Mouse (Mus musculus) erythroblast, embryonic 14.5 days (primary cell): ENCODE data around the gene Gimap8. TPM values are rescaled to one million over a fixed set of nuclear protein-coding genes. Genes with fewer than 3 reads are reported as not detected.

ENCODE experiments used
- H3K27me3 ChIP-seq: 2 replicates; pipeline ENCODE4 v1.6.1; 2012; ENCODE audit warnings: inconsistent platforms; ENCODE audit not compliant: control insufficient read depth
- H3K36me3 ChIP-seq: 2 replicates; pipeline ENCODE4 v1.6.1; 2012; ENCODE audit warnings: mild to moderate bottlenecking, inconsistent platforms; ENCODE audit not compliant: control insufficient read depth
- H3K4me1 ChIP-seq: 2 replicates; pipeline ENCODE4 v1.6.1; 2012; ENCODE audit warnings: inconsistent platforms; ENCODE audit not compliant: control insufficient read depth
- H3K4me3 ChIP-seq: replicated peaks from 2 replicates; pipeline ENCODE3; 2012; ENCODE audit warnings: moderate library complexity, mild to moderate bottlenecking, inconsistent platforms
- H3K9me3 ChIP-seq: 2 replicates; pipeline ENCODE4 v1.6.1; 2012; ENCODE audit warnings: low read length, inconsistent platforms, mixed read lengths; ENCODE audit not compliant: control insufficient read depth
- GATA1 ChIP-seq: IDR thresholded peaks from 2 replicates; pipeline ENCODE4 v1.6.1; 2012; ENCODE audit warnings: low read length, inconsistent platforms, mixed read lengths
- TAL1 ChIP-seq: IDR thresholded peaks from 3 replicates; pipeline ENCODE4 v1.6.1; 2012; ENCODE audit warnings: low read length, inconsistent platforms, mixed read lengths
- polyA plus RNA-seq: library from polyadenylated mRNA; stranded (reverse); fragments of >175 nt; gene quantifications from 2 replicates; pipeline ENCODE4 v1.2.3, GENCODE M21; 2012

Gimap8 gene
- polyA plus RNA-seq, 1 experiment = not detected

- TF ChIP-seq TAL1 = no peak
- no peak for TF ChIP-seq GATA1
- Histone ChIP-seq H3K27me3 (no peaks in the 10 kb centered on the region), H3K4me1 (no peaks in the 10 kb centered on the region), H3K36me3 (no peaks in the 10 kb centered on the region), H3K4me3 (no peak overlapping the region), H3K9me3 (no peaks in the 10 kb centered on the region)
Measured at GRCm38 (mm10) chr6:48647611-48648010, 577 bp downstream of the Gimap8 start.

- Histone ChIP-seq H3K9me3 (no peaks in the 10 kb centered on the region), H3K4me3 (no peak overlapping the region), H3K4me1 (no peaks in the 10 kb centered on the region), H3K36me3 (no peaks in the 10 kb centered on the region), H3K27me3 (no peaks in the 10 kb centered on the region)
- TF ChIP-seq TAL1 (no peak), GATA1 (no peak)
Measured at GRCm38 (mm10) chr6:48648779-48649178, 1.7 kb downstream of the Gimap8 start.

- no peaks in the 10 kb centered on the region for H3K36me3 ChIP-seq
- H3K9me3 ChIP-seq = no peaks in the 10 kb centered on the region
- no peak overlapping the region for H3K4me3 ChIP-seq
- H3K27me3 ChIP-seq = no peaks in the 10 kb centered on the region
- no peaks in the 10 kb centered on the region for H3K4me1 ChIP-seq
- TF ChIP-seq GATA1 (no peak), TAL1 (no peak)
Measured at GRCm38 (mm10) chr6:48650041-48650440, 3.0 kb downstream of the Gimap8 start.

- TF ChIP-seq TAL1 (no peak), GATA1 (no peak)
- no peaks in the 10 kb centered on the region for H3K9me3 ChIP-seq
- H3K27me3 ChIP-seq = no peaks in the 10 kb centered on the region
- H3K4me1 ChIP-seq = no peaks in the 10 kb centered on the region
- H3K4me3 ChIP-seq = no peak overlapping the region
- H3K36me3 ChIP-seq = no peaks in the 10 kb centered on the region
Measured at GRCm38 (mm10) chr6:48658721-48659120, 11.7 kb downstream of the Gimap8 start.

GRCm38 (mm10) chr6:48664750-48665149 is 17.7 kb downstream of the Gimap8 start:
- Histone ChIP-seq H3K4me1 (no peaks in the 10 kb centered on the region), H3K27me3 (no peaks in the 10 kb centered on the region), H3K9me3 (no peaks in the 10 kb centered on the region), H3K4me3 (no peak overlapping the region), H3K36me3 (no peaks in the 10 kb centered on the region)
- TF ChIP-seq TAL1 = no peak
- no peak for TF ChIP-seq GATA1

- no peaks in the 10 kb centered on the region for H3K4me1 ChIP-seq
- no peaks in the 10 kb centered on the region for H3K9me3 ChIP-seq
- H3K4me3 ChIP-seq = no peak overlapping the region
- no peaks in the 10 kb centered on the region for H3K36me3 ChIP-seq
- TF ChIP-seq TAL1 = no peak
- TF ChIP-seq GATA1 = no peak
- no peaks in the 10 kb centered on the region for H3K27me3 ChIP-seq
Measured at GRCm38 (mm10) chr6:48665471-48665870, 18.4 kb downstream of the Gimap8 start.

- Histone ChIP-seq H3K36me3 (no peaks in the 10 kb centered on the region), H3K4me1 (no peaks in the 10 kb centered on the region), H3K4me3 (no peak overlapping the region), H3K9me3 (no peaks in the 10 kb centered on the region), H3K27me3 (no peaks in the 10 kb centered on the region)
- no peak for TF ChIP-seq TAL1
- no peak for TF ChIP-seq GATA1
Measured at GRCm38 (mm10) chr6:48666159-48666586, 19.1 kb downstream of the Gimap8 start.

GRCm38 (mm10) chr6:48668022-48668421 is 21.0 kb downstream of the Gimap8 start:
- H3K4me1 ChIP-seq = no peaks in the 10 kb centered on the region
- no peaks in the 10 kb centered on the region for H3K27me3 ChIP-seq
- H3K36me3 ChIP-seq = no peaks in the 10 kb centered on the region
- no peaks in the 10 kb centered on the region for H3K9me3 ChIP-seq
- TF ChIP-seq GATA1 (no peak), TAL1 (no peak)
- no peak overlapping the region for H3K4me3 ChIP-seq

- Histone ChIP-seq H3K36me3 (no peaks in the 10 kb centered on the region), H3K4me3 (no peak overlapping the region), H3K9me3 (no peaks in the 10 kb centered on the region), H3K27me3 (no peaks in the 10 kb centered on the region), H3K4me1 (no peaks in the 10 kb centered on the region)
- TF ChIP-seq TAL1 (no peak), GATA1 (no peak)
Measured at GRCm38 (mm10) chr6:48669446-48669969, 22.5 kb downstream of the Gimap8 start.
